In the genomic region with DNA sequence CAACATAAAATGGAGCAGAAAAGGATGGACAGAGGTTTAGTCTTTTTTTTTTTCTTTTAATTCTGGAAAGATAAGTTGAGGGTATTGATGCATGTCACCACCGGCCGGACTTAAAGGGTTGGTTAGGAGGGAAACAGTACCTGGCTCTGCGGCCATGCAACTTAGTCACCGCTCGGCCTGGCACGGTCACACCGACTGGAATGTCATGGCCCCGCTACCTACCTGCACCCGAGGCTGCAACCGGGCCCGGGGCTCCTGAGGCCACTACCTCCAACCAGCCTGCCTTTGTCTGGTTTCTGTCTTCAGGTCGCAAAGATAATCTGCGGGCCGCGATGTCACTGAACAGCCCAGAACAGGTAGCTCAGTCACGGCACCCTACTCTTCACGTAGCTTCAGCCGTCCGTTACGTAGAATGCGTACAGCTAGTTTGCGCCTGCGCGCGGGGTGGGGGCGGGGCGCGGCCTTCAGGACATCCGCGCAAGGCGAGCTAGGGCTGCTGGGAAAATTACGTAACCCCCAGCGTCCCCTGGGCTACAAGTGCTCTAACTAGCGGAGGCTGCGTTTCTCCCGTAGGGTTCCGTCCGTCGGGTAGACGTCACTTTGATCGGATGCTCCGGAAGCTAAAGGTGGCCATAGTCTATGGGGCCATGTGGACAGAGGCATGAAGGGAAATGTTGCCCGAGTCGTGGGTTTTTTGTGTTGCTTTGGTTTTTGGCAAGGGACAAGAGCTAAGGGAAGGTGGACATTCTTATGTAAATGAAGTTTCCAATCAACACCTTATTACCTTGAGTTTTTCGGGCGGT, we compare ENCODE assay signal across 8 mouse cellular contexts. TPM values are rescaled to one million over a fixed set of nuclear protein-coding genes. Genes with fewer than 3 reads are reported as not detected.
DNase-seq lines count a peak whose midpoint lies in the region; ATAC-seq and TF ChIP-seq lines count a peak whose summit lies in the region.

Gene Ccdc47 (minus strand): TSS at position 418 of the 803 bp plus-strand sequence.

- H3K4me1 ChIP-seq in ES-Bruce4 (ENCODE audit: control insufficient read depth, insufficient read depth, low read length) = peaks cover 3% of the 10 kb centered on the region
- H3K4me1 ChIP-seq in forebrain, embryonic 12.5 days = peaks cover 26% of the 10 kb centered on the region
- H3K4me1 ChIP-seq in heart, postnatal 0 days (ENCODE audit: control insufficient read depth, insufficient read depth) = peaks cover 34% of the 10 kb centered on the region
- peaks cover 24% of the 10 kb centered on the region for H3K4me1 ChIP-seq in liver, embryonic 16.5 days (ENCODE audit: control insufficient read depth, low read depth, low read length)
- H3K4me1 ChIP-seq in neural tube, embryonic 13.5 days (replicated peaks) = peaks cover 60% of the 10 kb centered on the region

- peak; percentile 25 for TF ChIP-seq POLR2A in ES-Bruce4 (IDR thresholded peaks at IDR 0.05; ENCODE audit: insufficient read depth, low read length)

- no peak for TF ChIP-seq EP300 in ES-Bruce4 (IDR thresholded peaks at IDR 0.05; ENCODE audit: insufficient read depth, low read depth, low read length)
- peak; percentile 96 for TF ChIP-seq EP300 in heart, postnatal 0 days (IDR thresholded peaks at IDR 0.05; ENCODE audit: low read depth)

- H3K9ac ChIP-seq in ES-Bruce4 (ENCODE audit: low read depth, poor library complexity, severe bottlenecking) = peak within 1 kb of the TSS; percentile 95
- H3K9ac ChIP-seq in forebrain, embryonic 12.5 days = peak within 1 kb of the TSS; percentile 98
- H3K9ac ChIP-seq in heart, postnatal 0 days (replicated peaks; ENCODE audit: low read depth, low read length) = peak within 1 kb of the TSS; percentile 94
- peak within 1 kb of the TSS; percentile 95 for H3K9ac ChIP-seq in liver, embryonic 16.5 days (ENCODE audit: low read depth, low read length)
- peak within 1 kb of the TSS; percentile 98 for H3K9ac ChIP-seq in neural tube, embryonic 13.5 days

- TF ChIP-seq CTCF in ES-Bruce4 (IDR thresholded peaks at IDR 0.05; ENCODE audit: low read depth, low read length) = no peak
- no peak for TF ChIP-seq CTCF in heart, postnatal 0 days (IDR thresholded peaks at IDR 0.05; ENCODE audit: low read depth)

- peak within 1 kb of the TSS; percentile 85 for H3K27ac ChIP-seq in ES-Bruce4 (ENCODE audit: insufficient read depth, low read length)
- H3K27ac ChIP-seq in forebrain, embryonic 12.5 days = peak within 1 kb of the TSS; percentile 96
- H3K27ac ChIP-seq in heart, postnatal 0 days (ENCODE audit: low read depth) = peak within 1 kb of the TSS; percentile 97
- H3K27ac ChIP-seq in liver, embryonic 16.5 days (ENCODE audit: low read length) = peak within 1 kb of the TSS; percentile 100
- H3K27ac ChIP-seq in neural tube, embryonic 13.5 days (replicated peaks) = peak within 1 kb of the TSS; percentile 97

- ATAC-seq in forebrain, embryonic 12.5 days (ENCODE audit: low FRiP score) = peak; percentile 97
- ATAC-seq in heart, postnatal 0 days (ENCODE audit: insufficient read depth, low read depth) = peak; percentile 95
- ATAC-seq in liver, embryonic 16.5 days (ENCODE audit: low read depth) = peak; percentile 91
- ATAC-seq in neural tube, embryonic 13.5 days (ENCODE audit: low read depth) = peak; percentile 98

- H3K9me3 ChIP-seq in ES-Bruce4 (replicated peaks; ENCODE audit: control insufficient read depth, insufficient read depth, low read length, poor library complexity, severe bottlenecking) = no peaks in the 10 kb centered on the region
- H3K9me3 ChIP-seq in forebrain, embryonic 12.5 days = no peaks in the 10 kb centered on the region
- H3K9me3 ChIP-seq in heart, postnatal 0 days (replicated peaks; ENCODE audit: control insufficient read depth, low read length) = no peaks in the 10 kb centered on the region
- no peaks in the 10 kb centered on the region for H3K9me3 ChIP-seq in liver, embryonic 16.5 days (replicated peaks; ENCODE audit: control insufficient read depth, low read length)
- H3K9me3 ChIP-seq in neural tube, embryonic 13.5 days = no peaks in the 10 kb centered on the region

- H3K36me3 ChIP-seq in ES-Bruce4 (ENCODE audit: control insufficient read depth, insufficient read depth, low read length, poor library complexity, severe bottlenecking) = peaks cover 10% of the 10 kb centered on the region
- H3K36me3 ChIP-seq in forebrain, embryonic 12.5 days (replicated peaks) = peaks cover 22% of the 10 kb centered on the region
- H3K36me3 ChIP-seq in heart, postnatal 0 days (replicated peaks; ENCODE audit: control insufficient read depth, insufficient read depth, low read length) = peaks cover 12% of the 10 kb centered on the region
- peaks cover 14% of the 10 kb centered on the region for H3K36me3 ChIP-seq in liver, embryonic 16.5 days (ENCODE audit: control insufficient read depth, insufficient read depth)
- peaks cover 22% of the 10 kb centered on the region for H3K36me3 ChIP-seq in neural tube, embryonic 13.5 days

- DNase-seq in c-Kit-positive CD71-positive TER-119-positive erythroid progenitor cells, embryonic 14.5 days (ENCODE audit: low spot score) = peak; percentile 96
- peak; percentile 99 for DNase-seq in heart, postnatal 0 days (ENCODE audit: low spot score)
- peak; percentile 93 to 97 for DNase-seq in kidney, postnatal 4 days
- DNase-seq in testis, postnatal 14 days (ENCODE audit: low spot score) = peak; percentile 97

- peak within 1 kb of the TSS; percentile 63 for H3K4me2 ChIP-seq in forebrain, embryonic 12.5 days
- H3K4me2 ChIP-seq in heart, postnatal 0 days (ENCODE audit: low read depth, low read length) = peak within 1 kb of the TSS; percentile 84
- H3K4me2 ChIP-seq in liver, embryonic 16.5 days (ENCODE audit: low read depth, low read length) = peak within 1 kb of the TSS; percentile 93
- peak within 1 kb of the TSS; percentile 81 for H3K4me2 ChIP-seq in neural tube, embryonic 13.5 days

- H3K4me3 ChIP-seq in ES-Bruce4 (ENCODE audit: low read depth, low read length) = peak within 1 kb of the TSS; percentile 97
- peak within 1 kb of the TSS; percentile 96 for H3K4me3 ChIP-seq in forebrain, embryonic 12.5 days (replicated peaks)
- peak within 1 kb of the TSS; percentile 99 for H3K4me3 ChIP-seq in heart, postnatal 0 days (ENCODE audit: low read depth, low read length)
- peak within 1 kb of the TSS; percentile 97 for H3K4me3 ChIP-seq in liver, embryonic 16.5 days (ENCODE audit: low read depth, low read length)
- peak within 1 kb of the TSS; percentile 97 for H3K4me3 ChIP-seq in neural tube, embryonic 13.5 days

- under 1% methylated on average over 46 of the region's 46 CpGs for WGBS in forebrain, embryonic 12.5 days
- WGBS in heart, postnatal 0 days = under 1% methylated on average over 46 of the region's 46 CpGs
- under 1% methylated on average over 46 of the region's 46 CpGs for WGBS in liver, embryonic 16.5 days (ENCODE audit: insufficient replicate concordance)
- WGBS in neural tube, embryonic 13.5 days = under 1% methylated on average over 46 of the region's 46 CpGs

- H3K27me3 ChIP-seq in ES-Bruce4 (ENCODE audit: control insufficient read depth, insufficient read depth, low read length, poor library complexity, severe bottlenecking) = no peaks in the 10 kb centered on the region
- no peaks in the 10 kb centered on the region for H3K27me3 ChIP-seq in forebrain, embryonic 12.5 days
- H3K27me3 ChIP-seq in heart, postnatal 0 days (ENCODE audit: control insufficient read depth, insufficient read depth, low read length) = no peaks in the 10 kb centered on the region
- no peaks in the 10 kb centered on the region for H3K27me3 ChIP-seq in liver, embryonic 16.5 days (ENCODE audit: control insufficient read depth, insufficient read depth, low read depth, low read length)
- no peaks in the 10 kb centered on the region for H3K27me3 ChIP-seq in neural tube, embryonic 13.5 days

RNA-seq across cellular contexts. Expression of gene Ccdc47, which starts in this region (rescaled TPM):
- 93.2 and 119 TPM in 2 replicates for polyA plus RNA-seq in ES-Bruce4 (2011; ENCODE audit: insufficient read depth, insufficient read length, low read depth, missing spikeins)
- 91.9 and 92.1 TPM in 2 replicates for polyA plus RNA-seq in forebrain, embryonic 12.5 days (2016; fragmentation: Nextera tagmentation; extraction: Ambion mirVana)
- 22.0 and 23.6 TPM in 2 replicates for total RNA-seq in heart, postnatal 0 days (2014; rRNA removed; ENCODE audit: low replicate concordance)
- 80.6 and 89.8 TPM in 2 replicates for polyA plus RNA-seq in heart, postnatal 0 days (2015; fragmentation: Nextera tagmentation; extraction: Ambion mirVana)
- polyA plus RNA-seq in liver, embryonic 16.5 days (2015; fragmentation: Nextera tagmentation; extraction: Ambion mirVana) = 42.3 and 44.2 TPM in 2 replicates
- 96.7 and 111 TPM in 2 replicates for polyA plus RNA-seq in neural tube, embryonic 13.5 days (2015; fragmentation: Nextera tagmentation; extraction: Ambion mirVana)

Comparison
In these comparisons a context has a peak if more than half of its experiments do, and no peak if none do; other contexts are left out.
1. Peak in every context shown above with its lines: DNase-seq, ATAC-seq, H3K4me3 ChIP-seq and H3K27ac ChIP-seq.